Mouse (Mus musculus) G1E (cell line): ENCODE results near the gene Kcnma1.

Experiments
- CTCF ChIP-seq: IDR thresholded peaks from 2 replicates; pipeline ENCODE4 v1.5.1; 2012; ENCODE audit warnings: low read depth, low read length, inconsistent platforms, mixed read lengths
- GATA1 ChIP-seq: IDR thresholded peaks from 2 replicates; pipeline ENCODE4 v1.6.1; 2012; ENCODE audit warnings: borderline replicate concordance, low read length, inconsistent platforms, mixed read lengths
- TAL1 ChIP-seq: conservative IDR thresholded peaks from 2 replicates; pipeline ENCODE4 v1.6.1; 2012; ENCODE audit warnings: low read depth, low read length, inconsistent platforms, mixed read lengths

- TF ChIP-seq CTCF (no peak), TAL1 (no peak), GATA1 (no peak)
Measured at GRCm38 (mm10) chr14:23792674-23793073, 221.6 kb downstream of the Kcnma1 start.
